Mouse (Mus musculus) monocyte, adult 2 months (primary cell): ENCODE measurements around the gene Slc25a38.
"Not testable (repeated sequence)": the region's sequence is repeated elsewhere in the genome, so short reads cannot be mapped to it uniquely, and the experiment has no call there.

ENCODE experiments used
- DNase-seq, 2 experiments: peaks; one replicate each; pipeline ENCODE4 v3.0.0; 2022; ENCODE audit warnings: low spot score in 2 of 2, low read depth in 1 of 2

Gene Slc25a38

GRCm38 (mm10) chr9:120099304-120099703 lies 10.9 kb upstream of the Slc25a38 start:
- DNase-seq: no peak

GRCm38 (mm10) chr9:120101165-120101564 lies 9.0 kb upstream of the Slc25a38 start:
- peak in 1 of 2 experiments; percentile 8 for DNase-seq

GRCm38 (mm10) chr9:120108953-120109352 lies 1.2 kb upstream of the Slc25a38 start:
- not testable (repeated sequence) for DNase-seq

- DNase-seq: no peak
Measured at GRCm38 (mm10) chr9:120111156-120111945, 1.2 kb downstream of the Slc25a38 start.

GRCm38 (mm10) chr9:120112472-120112871 lies 2.3 kb downstream of the Slc25a38 start:
- no peak for DNase-seq

GRCm38 (mm10) chr9:120113456-120113855 lies 3.3 kb downstream of the Slc25a38 start:
- DNase-seq: no peak

- no peak for DNase-seq
Measured at GRCm38 (mm10) chr9:120114051-120114788, 4.0 kb downstream of the Slc25a38 start.

- no peak for DNase-seq
Measured at GRCm38 (mm10) chr9:120114789-120115151, 4.6 kb downstream of the Slc25a38 start.

GRCm38 (mm10) chr9:120115580-120115979 lies 5.4 kb downstream of the Slc25a38 start:
- no peak for DNase-seq

- DNase-seq: peak; percentile 14 to 23
Measured at GRCm38 (mm10) chr9:120116184-120116624, 6.0 kb downstream of the Slc25a38 start.

GRCm38 (mm10) chr9:120118212-120118611 lies 8.0 kb downstream of the Slc25a38 start:
- peak; percentile 28 to 34 for DNase-seq

- no peak for DNase-seq
Measured at GRCm38 (mm10) chr9:120120503-120120902, 10.3 kb downstream of the Slc25a38 start.

- no peak for DNase-seq
Measured at GRCm38 (mm10) chr9:120126868-120127267, 16.7 kb downstream of the Slc25a38 start.

GRCm38 (mm10) chr9:120127538-120128251 lies 17.5 kb downstream of the Slc25a38 start, which contains the start of gene Rpsa:
Gene Rpsa (plus strand): TSS chr9:120127689.
- DNase-seq: peak; percentile 95

- no peak for DNase-seq
Measured at GRCm38 (mm10) chr9:120129276-120129675, 19.1 kb downstream of the Slc25a38 start.

- no peak for DNase-seq
Measured at GRCm38 (mm10) chr9:120131784-120132288, 21.7 kb downstream of the Slc25a38 start.

GRCm38 (mm10) chr9:120132980-120133754 lies 23.0 kb downstream of the Slc25a38 start:
- no peak for DNase-seq

GRCm38 (mm10) chr9:120133755-120134475 lies 23.7 kb downstream of the Slc25a38 start:
- DNase-seq: no peak

GRCm38 (mm10) chr9:120134529-120135160 lies 24.5 kb downstream of the Slc25a38 start:
- DNase-seq: no peak
